Mouse (Mus musculus) neural tube, embryonic 13.5 days (tissue): ENCODE measurements around the gene Pigk. TPM values are rescaled to one million over a fixed set of nuclear protein-coding genes. Genes with fewer than 3 reads are reported as not detected.

Experiments
- ATAC-seq: fragments of 200-750 bp; cut with Nextera tagmentation; 2 replicates; pipeline ENCODE4 v1.8.0; 2017; ENCODE audit warnings: low read depth, mild to moderate bottlenecking, moderate TSS enrichment, moderate library complexity
- H3K27ac ChIP-seq: fragments of 300-500 bp; sonication (generic); replicated peaks from 2 replicates; pipeline ENCODE4 v1.5.1; 2015; ENCODE audit warnings: moderate library complexity, mild to moderate bottlenecking, inconsistent platforms
- H3K27me3 ChIP-seq: fragments of 300-500 bp; sonication (generic); 2 replicates; pipeline ENCODE4 v1.6.1; 2015; ENCODE audit warnings: mild to moderate bottlenecking, inconsistent platforms
- H3K36me3 ChIP-seq: fragments of 300-500 bp; sonication (generic); 2 replicates; pipeline ENCODE4 v1.6.1; 2015; ENCODE audit warnings: mild to moderate bottlenecking, inconsistent platforms
- H3K4me1 ChIP-seq: fragments of 300-500 bp; sonication (generic); replicated peaks from 2 replicates; pipeline ENCODE4 v1.6.1; 2015; ENCODE audit warnings: inconsistent platforms
- H3K4me2 ChIP-seq: fragments of 300-500 bp; sonication (generic); 2 replicates; pipeline ENCODE4 v1.6.1; 2015; ENCODE audit warnings: inconsistent platforms, mild to moderate bottlenecking, moderate library complexity
- H3K4me3 ChIP-seq: fragments of 300-500 bp; sonication (generic); 2 replicates; pipeline ENCODE4 v1.5.1; 2015; ENCODE audit warnings: mild to moderate bottlenecking, inconsistent platforms
- H3K9ac ChIP-seq: fragments of 300-500 bp; sonication (generic); 2 replicates; pipeline ENCODE4 v1.6.1; 2015; ENCODE audit warnings: moderate library complexity, mild to moderate bottlenecking, inconsistent platforms
- H3K9me3 ChIP-seq: fragments of 300-500 bp; sonication (generic); 2 replicates; pipeline ENCODE4 v1.6.1; 2016; ENCODE audit warnings: inconsistent platforms
- WGBS: fragments of 180-500 bp; shearing (Covaris S2); methylation state at CpG from one replicate; pipeline ENCODE4 v1.1.7; 2015; 5-methylcytosine and 5-hydroxymethylcytosine counted together
- polyA plus RNA-seq: library from polyadenylated mRNA; unstranded; fragments of >200 nt; fragmentation: Nextera tagmentation; extraction: Ambion mirVana; gene quantifications from 2 replicates; pipeline ENCODE4 v1.2.1, GENCODE M21; 2015

The Pigk gene
- polyA plus RNA-seq, 1 experiment from 2014 or later = 52.4 TPM

DNA sequence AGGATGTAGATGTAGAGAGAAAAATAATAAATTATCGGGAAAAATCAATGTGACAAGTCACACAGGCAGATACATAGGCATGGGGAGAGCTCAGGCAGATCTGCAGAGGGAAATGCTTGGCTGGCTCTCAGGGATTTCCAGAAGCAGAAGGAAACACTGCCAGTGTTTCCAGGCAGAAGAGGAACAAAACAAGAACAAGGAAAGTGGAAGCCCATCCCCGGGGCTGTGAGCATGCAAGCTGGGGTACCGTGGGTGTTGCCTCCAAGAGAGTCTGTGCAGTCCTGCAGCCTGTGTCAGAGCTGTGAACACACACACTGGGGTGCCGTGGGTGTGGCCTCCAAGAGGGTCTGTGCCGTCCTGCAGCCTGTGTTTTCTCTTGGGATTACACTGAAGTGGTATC is 279.7 kb downstream of the Pigk start:
- ATAC-seq = no peak
- Histone ChIP-seq H3K4me1 (no peaks in the 10 kb centered on the region; the same call in 1 of the 2 replicates), H3K9ac (no peak overlapping the region), H3K27ac (no peak overlapping the region), H3K4me3 (no peak overlapping the region), H3K36me3 (no peaks in the 10 kb centered on the region), H3K4me2 (no peak overlapping the region), H3K9me3 (no peaks in the 10 kb centered on the region), H3K27me3 (no peaks in the 10 kb centered on the region)
- 74% methylated on average over 5 of the region's 5 CpGs for WGBS

DNA sequence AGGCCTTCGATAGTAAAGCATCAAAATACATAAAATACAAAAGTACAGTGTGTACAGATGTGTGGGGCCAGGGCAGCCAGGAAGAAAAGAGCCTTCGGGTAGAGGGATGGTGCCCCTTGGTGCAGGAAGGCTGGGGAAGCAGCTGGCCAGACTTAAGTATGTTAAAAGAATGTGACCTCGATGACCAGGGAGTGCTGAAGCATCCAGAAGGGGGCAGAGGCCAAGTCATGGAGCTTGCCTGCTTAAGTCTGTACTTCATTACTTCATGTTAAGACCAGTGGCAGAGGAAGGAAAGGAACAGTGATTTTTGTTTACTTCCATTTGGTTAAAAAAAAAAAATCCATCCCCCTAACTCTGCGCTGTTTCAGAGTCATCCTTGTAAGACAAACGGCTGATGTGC is 284.2 kb downstream of the Pigk start:
- WGBS = 63% methylated on average over 5 of the region's 5 CpGs
- Histone ChIP-seq H3K4me3 (no peak overlapping the region), H3K4me1 (no peaks in the 10 kb centered on the region), H3K9me3 (no peaks in the 10 kb centered on the region), H3K9ac (no peak overlapping the region), H3K4me2 (no peak overlapping the region), H3K36me3 (no peaks in the 10 kb centered on the region), H3K27me3 (no peaks in the 10 kb centered on the region), H3K27ac (no peak overlapping the region)
- no peak for ATAC-seq

DNA sequence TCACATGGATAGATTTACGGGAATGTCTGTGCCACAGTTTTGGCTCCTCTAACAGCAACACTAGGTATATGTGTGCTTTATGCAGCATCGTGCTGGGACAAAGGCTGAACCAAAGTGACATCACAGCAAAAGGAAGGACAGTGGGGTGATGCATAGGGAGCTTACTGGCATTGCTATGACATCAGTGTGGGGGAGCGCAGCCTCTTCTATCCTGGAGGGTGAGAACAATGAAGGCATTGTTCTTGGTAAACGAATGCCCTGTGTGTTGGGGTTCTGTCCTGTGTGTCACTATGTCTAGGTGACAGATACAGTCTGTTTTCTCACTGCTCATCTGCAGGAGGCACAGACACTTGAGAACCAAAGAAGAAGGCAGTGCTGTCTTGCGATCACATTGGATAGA is 285.0 kb downstream of the Pigk start:
- no peaks in the 10 kb centered on the region for H3K36me3 ChIP-seq
- WGBS = 61% methylated on average over 5 of the region's 5 CpGs

DNA sequence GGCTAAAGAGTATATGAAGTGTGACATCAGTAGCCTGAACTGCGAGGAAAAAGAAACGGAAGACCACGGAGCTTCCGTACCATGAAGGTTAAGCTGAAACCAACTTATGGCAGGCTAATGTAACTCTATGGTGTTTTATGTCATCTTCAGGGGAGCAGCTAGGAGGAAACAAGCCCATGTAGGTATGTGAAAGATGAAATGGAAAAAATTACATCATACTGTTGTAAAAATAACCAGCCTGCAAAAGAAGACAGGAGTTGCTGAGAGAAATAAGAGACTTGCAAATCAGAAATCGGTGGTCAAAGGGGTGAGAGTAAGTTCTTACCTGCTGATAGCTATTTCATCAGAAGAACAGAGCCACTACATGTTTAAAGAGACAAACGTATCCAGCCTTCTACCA is 293.0 kb downstream of the Pigk start:
- Histone ChIP-seq H3K36me3 (no peaks in the 10 kb centered on the region), H3K4me3 (no peak overlapping the region), H3K4me2 (no peak overlapping the region), H3K9ac (no peak overlapping the region), H3K27ac (no peak overlapping the region), H3K9me3 (no peaks in the 10 kb centered on the region), H3K4me1 (no peaks in the 10 kb centered on the region), H3K27me3 (no peaks in the 10 kb centered on the region)
- ATAC-seq = no peak
- WGBS = 91% methylated on average over 6 of the region's 6 CpGs

More for the DNA sequence above, 285.0 kb downstream of the Pigk start:
- no peak for ATAC-seq
- H3K9me3 ChIP-seq = no peaks in the 10 kb centered on the region
- H3K4me1 ChIP-seq = no peaks in the 10 kb centered on the region
- H3K27ac ChIP-seq = no peak overlapping the region
- no peaks in the 10 kb centered on the region for H3K27me3 ChIP-seq
- no peak overlapping the region for H3K4me2 ChIP-seq
- H3K9ac ChIP-seq = no peak overlapping the region
- no peak overlapping the region for H3K4me3 ChIP-seq

GRCm38 (mm10) chr3:153016355-153016754 is 302.5 kb downstream of the Pigk start:
- Histone ChIP-seq H3K36me3 (no peaks in the 10 kb centered on the region), H3K4me2 (no peak overlapping the region), H3K9me3 (no peaks in the 10 kb centered on the region), H3K27me3 (0 out of 2 replicates have a peak, but pooled peaks cover 4% of the 10 kb centered on the region), H3K9ac (no peak overlapping the region), H3K4me3 (no peak overlapping the region), H3K4me1 (no peaks in the 10 kb centered on the region; the same call in 1 of the 2 replicates), H3K27ac (no peak overlapping the region)
- WGBS = 72% methylated on average over 8 of the region's 8 CpGs
- no peak for ATAC-seq

DNA sequence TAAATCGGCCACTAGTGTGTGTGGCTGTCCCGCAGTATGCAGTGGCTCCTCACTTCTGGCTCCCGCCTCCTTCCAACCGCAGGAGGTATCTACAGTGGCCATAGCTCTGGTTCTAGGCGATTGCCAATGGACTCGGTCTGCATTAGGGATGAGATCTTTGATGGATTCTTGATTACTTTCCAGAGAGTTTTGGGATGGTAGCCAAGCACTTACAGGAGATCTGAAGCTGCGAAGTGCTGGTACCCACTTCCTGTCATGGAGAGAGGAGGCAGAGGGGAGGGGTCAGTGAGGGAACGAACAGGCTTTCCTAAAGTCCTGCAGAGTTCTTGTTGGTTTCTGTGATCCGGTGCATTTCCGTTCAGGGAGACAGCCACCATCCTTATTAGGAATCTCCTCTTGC is 304.2 kb downstream of the Pigk start:
- no peaks in the 10 kb centered on the region for H3K36me3 ChIP-seq

DNA sequence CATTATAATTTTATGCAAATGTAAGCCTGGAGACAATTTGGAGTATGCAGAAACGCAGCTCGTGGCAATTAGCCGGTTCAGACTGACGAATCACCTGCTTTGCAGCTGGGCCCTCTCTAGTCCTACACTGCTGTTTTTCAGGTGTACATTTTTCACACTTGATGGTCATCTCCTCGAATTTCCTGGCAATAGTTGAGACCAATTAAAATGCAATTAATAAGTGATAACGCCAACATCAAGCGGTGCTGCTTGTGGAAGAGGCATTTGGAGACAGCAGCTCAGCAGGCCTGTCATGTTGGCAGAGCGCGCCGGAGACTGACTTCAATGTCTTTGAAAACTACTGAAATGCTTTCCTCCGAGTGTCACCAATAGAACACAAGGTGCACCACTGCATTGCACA is 310.1 kb downstream of the Pigk start:
- no peaks in the 10 kb centered on the region for H3K4me1 ChIP-seq
- no peak for ATAC-seq
- no peak overlapping the region for H3K27ac ChIP-seq
- H3K9ac ChIP-seq = no peak overlapping the region
- no peak overlapping the region for H3K4me2 ChIP-seq
- H3K9me3 ChIP-seq = no peaks in the 10 kb centered on the region
- H3K36me3 ChIP-seq = no peaks in the 10 kb centered on the region
- 73% methylated on average over 11 of the region's 11 CpGs for WGBS
- H3K27me3 ChIP-seq = 0 out of 2 replicates have a peak, but pooled peaks cover 4% of the 10 kb centered on the region
- no peak overlapping the region for H3K4me3 ChIP-seq

More for the DNA sequence above, 304.2 kb downstream of the Pigk start:
- Histone ChIP-seq H3K4me3 (no peak overlapping the region), H3K27ac (no peak overlapping the region), H3K9me3 (no peaks in the 10 kb centered on the region), H3K4me2 (no peak overlapping the region), H3K27me3 (0 out of 2 replicates have a peak, but pooled peaks cover 4% of the 10 kb centered on the region), H3K4me1 (no peaks in the 10 kb centered on the region; the same call in 1 of the 2 replicates), H3K9ac (no peak overlapping the region)
- ATAC-seq = no peak
- WGBS = 58% methylated on average over 10 of the region's 10 CpGs

Other genes starting within 250 kb of the Pigk start
- gene Ak5, start 45.7 kb upstream of the Pigk start, polyA plus RNA-seq = 7.2 and 7.3 TPM in 2 replicates